Mouse (Mus musculus) spleen, adult 12 weeks (tissue): ENCODE results near the gene Lekr1.

Source experiments
- DNase-seq: peaks from one replicate; pipeline ENCODE4 v3.0.0; 2022; ENCODE audit warnings: low spot score

The Lekr1 gene

GRCm38 (mm10) chr3:65839664-65840063 lies 173.6 kb downstream of the Lekr1 start:
- no peak for DNase-seq

DNA sequence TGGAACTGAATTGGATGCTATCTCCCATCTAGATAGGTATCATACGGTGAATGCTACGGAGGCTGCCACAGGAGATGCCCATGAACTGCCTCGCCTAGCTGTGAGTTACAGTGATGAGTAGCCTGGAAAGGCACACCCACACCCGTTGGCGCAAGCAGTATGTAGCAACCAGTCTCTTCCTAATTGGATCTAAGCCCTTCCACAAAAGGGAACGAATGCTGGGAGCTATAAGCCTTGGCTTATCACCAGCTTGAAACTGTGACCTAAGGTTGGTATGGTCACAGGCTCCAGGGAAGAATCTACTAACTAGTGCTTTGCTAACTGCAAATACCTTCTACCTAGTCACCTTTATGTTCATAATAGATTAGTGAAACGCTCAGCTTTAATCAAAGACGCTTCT lies 175.1 kb downstream of the Lekr1 start:
- DNase-seq: no peak

- no peak for DNase-seq
These were observed 176.6 kb downstream of the Lekr1 start for GRCm38 (mm10) chr3:65842515-65843184.

DNA sequence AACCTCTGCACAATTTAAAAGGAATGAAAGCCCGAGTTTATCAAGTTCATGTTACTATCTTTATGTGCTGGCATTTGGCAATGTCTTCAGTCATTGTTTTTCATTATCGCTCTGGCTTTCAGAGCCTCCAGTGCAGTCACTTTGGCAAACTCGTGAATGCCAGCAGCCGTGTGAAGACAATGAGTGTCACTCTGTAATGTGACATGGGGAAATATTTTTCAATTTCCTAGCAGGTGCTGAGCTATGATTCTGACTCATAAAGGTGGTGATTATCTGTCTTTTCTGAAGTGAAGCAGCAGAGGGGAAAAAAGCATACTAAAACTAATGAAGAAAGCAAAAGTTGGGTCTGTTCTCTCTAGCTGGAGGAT lies 177.1 kb downstream of the Lekr1 start:
- no peak for DNase-seq

GRCm38 (mm10) chr3:65844302-65844701 lies 178.3 kb downstream of the Lekr1 start:
- no peak for DNase-seq

DNA sequence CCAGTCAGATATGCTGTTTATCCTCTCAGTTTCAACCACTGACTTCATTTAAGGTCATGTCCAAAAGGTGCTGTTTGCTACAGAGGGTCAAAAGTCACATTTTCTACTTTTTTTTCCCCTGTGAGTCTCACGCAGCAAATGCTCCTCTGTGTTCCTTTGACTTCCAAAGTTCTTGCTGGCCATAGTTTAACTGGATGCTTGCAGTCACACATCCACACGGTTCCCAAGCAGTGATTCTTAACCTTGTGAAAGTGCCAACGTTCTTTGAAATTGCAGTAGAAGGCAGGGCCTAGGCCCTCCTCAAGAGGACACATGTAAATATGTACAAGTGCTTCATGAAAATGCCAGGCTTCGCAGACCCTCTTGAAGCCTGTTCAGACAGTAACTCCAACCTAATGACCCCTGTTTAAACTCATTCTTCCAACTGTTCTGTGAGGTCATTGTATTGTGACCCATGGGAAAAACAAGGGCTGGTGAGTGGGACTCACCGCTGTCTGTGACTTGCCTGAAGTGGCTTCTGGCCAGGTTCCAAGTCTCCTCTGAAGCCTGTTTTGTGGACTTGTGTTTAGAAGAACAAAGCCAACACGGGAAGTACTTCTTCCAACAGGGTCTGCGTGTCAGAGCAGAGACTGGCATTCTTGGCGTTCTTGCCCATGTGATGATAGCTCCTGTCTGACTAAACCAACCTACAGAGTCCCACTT lies 179.0 kb downstream of the Lekr1 start:
- DNase-seq: no peak

DNA sequence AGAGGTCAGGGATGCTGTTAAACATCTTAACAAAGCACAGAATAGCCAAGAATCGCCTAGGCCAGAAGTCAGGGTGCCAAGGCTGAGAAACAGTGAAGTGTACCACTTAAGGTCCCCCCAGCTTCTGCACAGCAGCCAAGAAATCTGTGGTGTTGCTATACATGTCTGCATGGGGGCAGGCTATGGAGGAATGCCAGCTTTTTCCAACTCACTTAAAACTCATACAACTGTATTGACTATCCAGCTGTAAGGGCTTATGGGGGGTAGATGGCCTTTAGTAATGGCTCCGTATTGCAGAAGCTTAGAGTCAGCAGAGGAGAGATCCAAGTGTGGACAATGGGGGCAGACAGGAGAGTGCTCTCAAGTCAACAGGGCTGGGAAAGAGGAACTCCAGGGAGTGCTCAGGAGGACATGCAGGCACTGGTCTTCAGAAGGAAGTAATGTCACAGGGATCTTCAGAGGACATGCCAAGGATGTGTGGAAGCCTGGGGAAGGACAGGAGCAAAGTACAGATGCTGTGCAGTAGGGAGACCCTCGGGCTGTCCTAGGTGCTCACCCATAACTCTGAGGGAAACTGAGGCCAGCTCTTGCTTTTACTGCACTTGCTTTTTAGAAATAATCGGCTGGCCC lies 181.2 kb downstream of the Lekr1 start:
- no peak for DNase-seq

- no peak for DNase-seq
These were observed 187.7 kb downstream of the Lekr1 start for GRCm38 (mm10) chr3:65853746-65854145.

DNA sequence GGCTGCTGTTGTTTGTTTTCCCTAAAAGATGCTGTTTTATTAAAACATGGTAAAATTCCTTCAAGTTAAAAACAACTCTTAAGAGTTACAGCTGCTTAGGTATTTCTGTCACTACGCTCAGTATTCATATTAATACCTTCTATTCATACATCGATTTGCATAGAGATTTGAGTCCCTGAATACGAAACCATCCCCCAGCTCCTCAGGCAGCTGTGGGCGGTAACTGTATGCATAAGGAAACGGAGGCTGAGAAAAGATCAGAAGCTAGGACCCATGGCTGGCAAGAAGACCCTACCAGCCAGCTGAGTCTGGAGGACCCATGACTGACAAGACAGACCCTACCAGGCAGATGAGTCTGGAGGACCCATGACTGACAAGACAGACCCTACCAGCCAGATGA lies 189.5 kb downstream of the Lekr1 start:
- no peak for DNase-seq

- no peak for DNase-seq
These were observed 192.1 kb downstream of the Lekr1 start for GRCm38 (mm10) chr3:65858118-65858517.

DNA sequence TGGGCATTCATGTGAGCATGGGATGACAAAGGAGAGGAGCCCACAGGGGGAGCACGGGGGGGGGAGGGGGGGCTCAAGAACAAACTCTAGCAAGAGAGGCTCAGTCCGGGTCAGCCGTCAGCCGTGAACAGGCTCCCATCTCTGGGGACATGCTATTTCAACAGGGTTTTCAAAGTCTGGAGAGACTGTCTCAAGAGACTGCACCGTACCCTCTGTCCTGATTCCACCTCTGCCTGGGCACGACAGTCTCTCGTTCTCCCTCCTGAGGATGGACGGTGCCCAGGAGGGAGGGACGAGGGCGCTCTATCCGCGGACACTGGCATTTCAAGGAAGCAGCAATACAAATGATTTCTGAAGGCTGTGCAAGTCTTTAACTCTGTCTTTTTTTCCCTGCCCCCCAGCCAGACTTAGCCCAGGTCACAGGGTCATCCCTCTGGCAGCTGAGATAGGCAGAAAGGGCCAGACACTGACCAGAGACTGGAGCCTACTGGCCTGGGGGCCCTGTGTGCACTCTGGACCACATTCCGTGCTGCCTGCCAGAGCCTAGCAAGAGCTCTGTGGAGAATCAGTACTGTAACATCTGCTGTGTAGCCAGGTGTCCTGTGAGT lies 192.8 kb downstream of the Lekr1 start:
- DNase-seq: no peak

DNA sequence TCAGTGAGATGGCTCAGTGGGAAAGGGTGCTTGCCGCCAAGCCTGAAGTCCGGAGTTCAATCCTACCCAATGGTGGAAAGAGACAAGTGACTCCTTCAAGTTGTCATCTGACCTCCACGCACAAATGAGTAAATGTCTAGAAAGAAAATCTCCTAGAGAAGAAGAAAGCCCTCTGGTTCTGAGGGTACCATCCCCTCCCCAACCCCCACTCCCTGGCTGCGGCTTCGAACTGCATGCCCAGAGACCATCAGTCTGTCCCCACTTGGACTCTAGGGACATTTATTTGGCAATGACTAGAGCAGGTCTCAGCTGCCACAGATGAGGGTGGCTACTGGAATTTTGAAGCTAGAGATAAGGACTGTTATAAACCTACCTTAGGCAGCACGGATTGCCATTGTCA lies 193.7 kb downstream of the Lekr1 start:
- no peak for DNase-seq

DNA sequence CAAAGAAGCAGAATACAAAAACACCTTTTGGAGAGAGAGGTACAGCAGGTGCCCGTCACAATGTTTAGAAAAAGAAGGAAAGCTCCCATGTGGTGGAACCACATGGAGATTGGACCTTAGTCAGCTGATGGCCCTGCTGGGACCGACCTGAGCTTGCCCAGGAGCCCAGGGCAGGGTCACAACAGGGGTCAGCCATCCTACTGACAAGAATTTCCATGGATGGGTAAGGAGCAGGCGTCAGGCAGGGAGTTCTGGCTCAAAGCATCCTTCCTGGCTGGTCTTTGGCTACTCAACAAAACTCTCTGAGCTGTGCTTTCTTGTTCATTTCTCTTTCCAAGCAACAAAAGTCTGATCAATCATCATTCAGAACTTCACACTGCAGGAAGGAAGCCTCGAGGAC lies 194.9 kb downstream of the Lekr1 start:
- DNase-seq: no peak

DNA sequence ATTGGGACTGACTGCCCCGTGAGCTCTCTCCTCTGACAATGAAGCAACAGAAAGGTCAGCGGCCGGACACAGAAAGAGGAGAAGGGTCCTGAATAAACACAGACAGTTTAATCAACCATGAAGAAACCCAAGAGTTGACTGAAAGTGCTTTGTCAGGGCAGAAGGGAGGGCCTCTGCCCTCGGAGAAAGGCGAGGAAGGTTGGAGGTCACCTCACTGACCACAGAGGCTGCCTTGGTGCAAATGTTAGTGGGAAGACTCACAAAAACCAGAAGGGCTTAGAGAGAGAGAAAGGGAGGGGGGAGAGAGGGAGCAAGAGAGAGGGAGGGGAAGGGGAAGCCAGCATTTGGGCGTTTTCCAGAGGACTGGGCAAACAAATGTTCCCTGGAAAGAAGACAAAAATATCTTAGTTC lies 195.4 kb downstream of the Lekr1 start:
- DNase-seq: no peak

DNA sequence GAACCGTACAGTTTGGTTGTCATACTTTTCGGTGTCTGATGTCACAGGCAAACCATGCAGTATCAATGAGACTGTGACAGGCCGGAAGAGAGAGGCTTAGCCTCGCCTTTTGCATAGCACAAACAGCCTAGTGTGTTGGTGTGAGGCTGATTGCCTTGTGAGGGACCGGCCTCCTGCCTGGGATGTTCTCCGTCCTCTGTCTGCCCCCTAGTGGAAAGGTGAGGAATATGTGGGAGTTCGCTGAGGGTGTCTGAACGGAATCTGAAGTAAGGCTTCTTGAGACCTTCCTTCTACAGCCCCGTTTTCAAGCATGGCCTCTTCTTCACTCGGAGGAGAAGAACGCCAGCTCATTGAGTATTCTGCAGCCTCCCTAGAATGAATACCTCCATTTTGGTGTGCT lies 197.3 kb downstream of the Lekr1 start:
- DNase-seq: peak; percentile 24

DNA sequence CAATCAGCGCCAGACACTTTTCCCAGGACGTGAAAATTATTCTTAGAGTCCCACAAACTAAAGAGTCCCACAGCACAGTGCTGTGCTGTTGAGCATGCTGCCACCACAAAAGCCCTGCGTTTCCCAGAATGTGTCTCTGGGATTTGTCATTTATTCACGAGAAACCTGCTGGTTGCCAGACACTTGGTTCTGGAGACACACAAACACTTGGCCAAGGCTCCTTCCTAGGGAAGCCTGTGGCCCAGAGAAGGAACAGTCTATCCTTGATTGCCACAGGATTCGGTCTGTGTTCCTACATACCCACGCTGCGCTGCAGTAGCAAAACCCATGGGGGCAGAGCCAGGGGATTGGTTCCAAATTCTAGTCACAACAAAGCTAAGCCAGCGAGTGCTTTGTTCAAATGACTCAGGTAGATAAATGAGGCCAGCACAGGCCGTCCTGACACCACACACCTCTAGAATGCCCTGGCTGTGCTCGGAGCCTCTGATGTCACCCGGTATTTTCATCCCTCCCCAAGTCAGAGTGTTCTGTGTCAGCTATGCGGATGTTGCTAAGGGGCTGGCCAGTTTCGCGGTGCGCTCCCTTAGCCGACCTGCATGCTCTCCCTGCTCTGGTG lies 197.8 kb downstream of the Lekr1 start:
- no peak for DNase-seq

- DNase-seq: no peak
These were observed 202.9 kb downstream of the Lekr1 start for GRCm38 (mm10) chr3:65868931-65869330.

DNA sequence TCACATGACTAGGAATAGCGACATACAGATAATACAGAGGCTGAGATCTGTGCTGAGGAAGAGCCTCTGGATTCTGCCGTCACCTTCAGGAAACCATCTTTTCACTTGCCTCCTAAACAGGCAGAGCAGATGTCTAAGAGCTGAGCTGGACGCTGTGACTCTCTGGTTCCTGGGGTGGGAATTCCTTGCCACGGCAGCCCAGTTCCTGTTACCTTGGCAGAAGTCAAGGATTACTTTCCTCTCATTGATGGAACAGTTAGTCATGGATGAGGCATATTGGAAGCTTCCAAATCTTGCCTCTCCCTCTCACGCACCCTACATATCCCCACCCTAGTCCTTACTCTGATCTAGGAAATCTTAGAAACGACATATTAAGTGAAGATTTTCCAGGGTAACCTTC lies 203.7 kb downstream of the Lekr1 start:
- no peak for DNase-seq

DNA sequence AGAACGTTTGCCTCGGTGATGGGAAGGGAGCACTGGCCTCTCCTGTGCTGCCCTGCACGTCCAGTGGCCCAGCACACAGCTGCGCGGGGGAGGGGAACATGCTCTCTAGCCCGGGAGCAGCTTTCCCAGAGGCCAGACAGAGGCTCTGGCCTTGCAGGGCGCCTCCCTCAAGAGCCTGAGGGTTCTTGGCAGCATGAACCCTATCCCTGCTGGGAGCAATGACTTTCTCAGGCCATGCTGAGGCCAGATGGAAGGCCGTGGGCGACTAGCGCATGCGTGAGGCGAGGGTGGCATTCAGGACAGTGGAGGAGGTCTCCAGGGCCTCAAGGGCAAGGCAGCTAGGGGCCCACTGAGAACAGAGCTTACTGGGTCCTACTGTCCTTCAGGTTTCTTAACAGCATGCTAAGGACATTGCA lies 205.2 kb downstream of the Lekr1 start:
- DNase-seq: no peak

DNA sequence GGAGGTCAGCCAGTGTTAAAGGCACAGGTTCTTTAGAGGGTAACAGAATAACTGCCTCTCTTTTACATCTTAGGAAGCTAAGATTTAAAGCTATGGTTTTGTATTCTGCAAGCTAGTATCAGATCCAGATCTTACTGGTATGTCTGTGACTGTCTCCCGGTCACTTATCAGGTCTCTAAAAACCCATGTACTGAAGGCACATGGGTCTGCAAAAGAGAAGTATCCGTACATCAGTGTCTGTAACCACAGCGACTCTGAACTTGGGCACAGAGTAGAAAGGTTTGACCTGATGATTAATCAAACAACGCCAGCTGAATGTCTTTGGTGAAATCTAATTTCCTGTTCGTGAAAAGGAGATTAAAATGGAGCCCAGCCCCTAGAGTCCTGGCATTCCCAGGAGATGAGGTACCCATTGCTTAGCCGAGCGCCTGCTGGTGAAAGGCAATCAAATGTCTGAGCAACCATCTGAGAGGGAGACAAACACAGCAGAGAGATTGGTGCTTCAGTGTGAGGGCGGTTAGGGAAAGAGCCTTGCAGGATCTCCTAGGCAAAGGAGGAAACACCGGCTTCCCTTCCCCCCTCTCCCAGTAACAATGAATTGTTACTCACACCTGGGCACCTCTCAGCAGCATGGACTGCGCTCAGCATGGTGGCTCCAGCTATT lies 205.7 kb downstream of the Lekr1 start:
- no peak for DNase-seq

- DNase-seq: no peak
These were observed 207.2 kb downstream of the Lekr1 start for GRCm38 (mm10) chr3:65873093-65873830.
